Mouse (Mus musculus): Measurements from ENCODE around the gene Pou5f1. TPM values are rescaled to one million over a fixed set of nuclear protein-coding genes. Genes with fewer than 3 reads are reported as not detected.
A peak's percentile ranks its signal among the peaks of the same experiment; 100 is the strongest.

Pou5f1 gene
- total RNA-seq, 2 experiments from 2014 or later: 0.22 to 0.23 TPM

- peak; percentile 61 to 70 for DNase-seq (ENCODE audit: low spot score in 2 of 2)
Measured at GRCm38 (mm10) chr17:35549437-35550142, 43.8 kb downstream of the Pou5f1 start.

GRCm38 (mm10) chr17:35550143-35550494 lies 44.3 kb downstream of the Pou5f1 start:
- DNase-seq (ENCODE audit: low spot score in 2 of 2): no peak

GRCm38 (mm10) chr17:35550871-35551270 lies 45.1 kb downstream of the Pou5f1 start:
- no peak for DNase-seq (ENCODE audit: low spot score in 2 of 2)

- DNase-seq (ENCODE audit: low spot score in 2 of 2): no peak
Measured at GRCm38 (mm10) chr17:35551881-35552414, 46.1 kb downstream of the Pou5f1 start, which contains the start of gene Cdsn. Cdsn (plus strand) TSS chr17:35552128.

- no peak for DNase-seq (ENCODE audit: low spot score in 2 of 2)
Measured at GRCm38 (mm10) chr17:35554321-35554720, 48.5 kb downstream of the Pou5f1 start.

GRCm38 (mm10) chr17:35554761-35555397 lies 49.1 kb downstream of the Pou5f1 start:
- no peak for DNase-seq (ENCODE audit: low spot score in 2 of 2)

- no peak for DNase-seq (ENCODE audit: low spot score in 2 of 2)
Measured at GRCm38 (mm10) chr17:35556186-35556765, 50.5 kb downstream of the Pou5f1 start.

- peak; percentile 25 to 62 for DNase-seq (ENCODE audit: low spot score in 2 of 2)
Measured at GRCm38 (mm10) chr17:35556812-35557211, 51.0 kb downstream of the Pou5f1 start.

GRCm38 (mm10) chr17:35557351-35557750 lies 51.5 kb downstream of the Pou5f1 start:
- no peak for DNase-seq (ENCODE audit: low spot score in 2 of 2)

- no peak for DNase-seq (ENCODE audit: low spot score in 2 of 2)
Measured at GRCm38 (mm10) chr17:35558216-35558615, 52.4 kb downstream of the Pou5f1 start.

Other genes starting within 250 kb of the Pou5f1 start
- gene H2-D1, start 243.3 kb upstream of the Pou5f1 start, total RNA-seq (2021): 10 to 100 TPM; 22.1 to 26.7 TPM
- gene H2-Q1, start 185.6 kb upstream of the Pou5f1 start, total RNA-seq (2021): under 1 TPM; 0.15 to 0.25 TPM
- gene H2-Q2, start 163.8 kb upstream of the Pou5f1 start, total RNA-seq (2021): under 1 TPM; 0.46 to 0.50 TPM
- gene H2-Q4, start 126.4 kb upstream of the Pou5f1 start, total RNA-seq (2021): 1 to 10 TPM; 1.5 to 2.4 TPM
- gene H2-Q6, start 81.2 kb upstream of the Pou5f1 start, total RNA-seq (2021): under 1 TPM; 0.20 to 0.52 TPM
- gene H2-Q7, start 66.9 kb upstream of the Pou5f1 start, total RNA-seq (2021): under 1 TPM; 0.54 to 0.63 TPM
- gene H2-Q10, start 35.9 kb upstream of the Pou5f1 start, total RNA-seq (2021): under 1 TPM; 0.10 to 0.15 TPM
- 1 to 10 TPM; 4.5 to 5.7 TPM for gene Tcf19, start 10.8 kb downstream of the Pou5f1 start, total RNA-seq (2021)
- 10 to 100 TPM in 1 of 2 experiments, 1 to 10 TPM in 1; 9.5 to 12.0 TPM for gene Cchcr1, start 11.1 kb downstream of the Pou5f1 start, total RNA-seq (2021)
- gene Psors1c2, start 27.2 kb downstream of the Pou5f1 start, total RNA-seq (2021): under 1 TPM; 0.41 to 0.79 TPM
- gene Cdsn, start 46.1 kb downstream of the Pou5f1 start, total RNA-seq (2021): under 1 TPM; 0.20 to 0.22 TPM
- not detected for gene 2300002M23Rik, start 61.4 kb downstream of the Pou5f1 start, total RNA-seq (2021)
- not detected for gene Sfta2, start 95.5 kb downstream of the Pou5f1 start, total RNA-seq (2021)
- not detected for gene Gm9573, start 120.6 kb downstream of the Pou5f1 start, total RNA-seq (2021)
- not detected for gene Mucl3, start 137.7 kb downstream of the Pou5f1 start, total RNA-seq (2021)
- gene Vars2, start 161.6 kb downstream of the Pou5f1 start, total RNA-seq (2021): 10 to 100 TPM; 35.9 to 37.4 TPM
- gene Gtf2h4, start 167.7 kb downstream of the Pou5f1 start, total RNA-seq (2021): 10 to 100 TPM; 33.3 to 34.5 TPM
- 10 to 100 TPM; 59.0 to 59.7 TPM for gene Ddr1, start 198.6 kb downstream of the Pou5f1 start, total RNA-seq (2021)

Data from layer of hippocampus, adult 18-20 months (tissue).